Mouse (Mus musculus) liver, embryonic 14.5 days (tissue): Measurements from ENCODE around the gene Gm49325.
"Not testable (repeated sequence)": the region's sequence is repeated elsewhere in the genome, so short reads cannot be mapped to it uniquely, and the experiment has no call there.

Experiments
- CTCF ChIP-seq: IDR thresholded peaks from 2 replicates; pipeline ENCODE4 v1.5.1; 2016; ENCODE audit warnings: antibody characterized with exemption, low read depth, control low read depth
- EP300 ChIP-seq: IDR thresholded peaks from 2 replicates; pipeline ENCODE4 v1.6.1; 2016; ENCODE audit warnings: antibody characterized with exemption, low read depth

DNA sequence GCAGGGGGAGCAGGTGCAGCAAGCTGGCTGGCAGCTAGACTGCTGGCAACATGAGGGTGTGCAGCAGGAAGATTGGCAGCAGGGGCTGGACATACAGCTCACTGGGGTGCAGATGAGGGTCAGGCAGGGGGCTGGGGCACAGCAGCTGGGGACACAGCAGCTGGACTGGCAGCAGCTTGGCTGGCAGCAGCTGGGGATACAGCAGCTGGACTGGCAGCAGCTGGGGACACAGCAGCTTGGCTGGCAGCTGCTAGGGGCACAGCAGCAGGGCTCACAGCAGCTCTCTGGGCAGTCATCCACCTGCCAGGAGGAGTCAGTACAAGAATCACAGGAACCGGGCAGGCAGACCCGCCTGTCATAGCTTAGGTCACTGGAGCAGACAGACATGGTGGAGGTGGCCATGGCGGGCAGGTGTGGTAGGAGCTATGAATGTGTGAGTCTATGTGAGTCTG, 84.4 kb downstream of the Gm49325 start, which contains the start of gene Gm19402:
- not testable (repeated sequence) for TF ChIP-seq CTCF, EP300
